Mouse (Mus musculus) cerebellum, postnatal 14 days (tissue): ENCODE measurements at regions not wholly inside any gene's neighbourhood (a gene's known extent, or its start where the extent isn't known, plus 50 kb on each side); places are given as distances from the start of the nearest gene placed in this dataset.
"Not testable (repeated sequence)": the region's sequence is repeated elsewhere in the genome, so short reads cannot be mapped to it uniquely, and the experiment has no call there.

Experiments
- DNase-seq, 2 experiments: peaks; one replicate each; pipeline ENCODE4 v3.0.0; 2021; ENCODE audit warnings: mixed read lengths in 2 of 2

DNA sequence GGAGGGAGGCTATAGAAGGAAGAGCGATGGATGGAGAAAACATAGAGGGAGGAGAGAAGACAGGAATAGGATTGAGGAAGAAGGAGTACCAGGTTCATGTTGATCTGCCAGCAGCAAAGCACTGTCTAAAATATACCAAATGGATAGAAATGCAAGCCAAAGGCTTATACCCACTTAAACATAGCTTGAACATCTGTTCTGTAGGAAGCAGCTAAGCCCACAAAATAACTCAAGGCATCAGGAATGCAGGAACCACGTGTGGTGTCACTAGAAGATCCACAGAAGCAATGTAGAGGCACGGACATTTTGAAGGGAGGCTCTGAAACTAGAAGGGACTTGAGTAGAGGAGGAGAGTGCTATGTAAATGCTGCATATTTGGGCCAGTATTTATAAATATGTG, 78.9 kb downstream of the Smgc start:
- DNase-seq = no peak

- DNase-seq = peak; percentile 10 to 21
These were observed 79.8 kb downstream of the Smgc start for GRCm38 (mm10) chr15:91917877-91918276.

DNA sequence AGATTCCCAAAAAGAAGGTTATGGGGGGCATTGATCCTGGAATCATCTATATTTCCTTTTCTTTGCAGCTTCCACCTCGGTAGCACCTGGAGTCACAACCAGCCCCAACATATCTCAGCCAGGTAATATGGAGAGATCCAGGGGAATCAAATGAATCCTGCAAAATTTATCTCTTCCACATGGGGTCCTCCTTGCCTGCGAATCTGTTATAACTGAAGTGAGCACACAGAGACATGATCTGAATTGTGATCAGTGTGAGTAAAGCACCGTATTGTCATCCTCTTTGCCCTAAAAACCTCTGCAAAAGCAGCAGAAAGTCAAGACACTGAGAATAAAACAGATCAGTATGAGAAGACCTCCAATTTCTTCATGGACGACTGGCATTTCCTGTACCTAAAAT, 86.5 kb downstream of the Smgc start:
- DNase-seq = no peak

DNA sequence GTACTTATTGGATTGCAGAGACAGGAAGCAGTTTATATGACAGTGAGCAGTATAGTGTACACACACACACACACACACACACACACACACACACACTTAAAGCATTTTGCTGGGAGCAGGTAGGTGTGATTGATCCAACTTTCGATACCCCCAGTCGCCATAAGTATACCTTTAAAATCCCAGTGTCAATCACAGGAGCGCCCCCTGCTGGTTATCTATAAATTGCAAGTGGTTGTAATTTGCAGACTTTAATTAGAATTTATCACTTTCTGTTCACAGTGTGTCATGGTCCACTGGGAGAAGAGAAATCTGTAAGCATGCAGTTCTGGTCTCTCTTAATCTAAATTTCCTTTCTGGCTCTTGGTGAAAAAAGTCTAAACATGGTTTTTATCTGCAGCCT, 89.4 kb downstream of the Smgc start:
- DNase-seq = peak in 1 of 2 experiments; percentile 16

- peak in 1 of 2 experiments; percentile 2 for DNase-seq
These were observed 90.4 kb downstream of the Smgc start for GRCm38 (mm10) chr15:91928511-91928910.

- DNase-seq = no peak
These were observed 93.7 kb upstream of the Cntn1 start for GRCm38 (mm10) chr15:91957273-91957672.

- DNase-seq = no peak
These were observed 85.8 kb upstream of the Cntn1 start for GRCm38 (mm10) chr15:91965172-91965571.

DNA sequence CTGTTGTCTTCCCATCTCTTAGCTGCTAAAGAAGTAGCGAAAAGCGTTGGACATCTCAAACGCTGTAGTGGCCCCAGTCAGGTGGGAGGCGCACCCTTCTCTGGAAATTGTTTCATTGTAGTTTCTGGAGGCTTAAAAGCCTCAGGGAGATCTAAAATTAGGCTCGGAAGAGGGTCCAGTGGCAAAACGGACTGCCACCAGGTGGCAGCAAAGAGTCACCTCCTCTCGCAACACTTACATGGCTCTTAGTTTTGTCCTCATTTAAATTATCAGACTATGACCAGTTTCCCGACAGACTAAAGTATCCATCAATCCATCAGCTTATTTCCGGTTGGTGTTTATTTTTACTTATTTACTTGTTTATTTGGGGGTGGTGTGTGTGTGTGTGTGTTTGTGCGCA, 81.6 kb upstream of the Cntn1 start:
- peak; percentile 87 to 88 for DNase-seq

- no peak for DNase-seq
These were observed 79.6 kb upstream of the Cntn1 start for GRCm38 (mm10) chr15:91971411-91971810.

DNA sequence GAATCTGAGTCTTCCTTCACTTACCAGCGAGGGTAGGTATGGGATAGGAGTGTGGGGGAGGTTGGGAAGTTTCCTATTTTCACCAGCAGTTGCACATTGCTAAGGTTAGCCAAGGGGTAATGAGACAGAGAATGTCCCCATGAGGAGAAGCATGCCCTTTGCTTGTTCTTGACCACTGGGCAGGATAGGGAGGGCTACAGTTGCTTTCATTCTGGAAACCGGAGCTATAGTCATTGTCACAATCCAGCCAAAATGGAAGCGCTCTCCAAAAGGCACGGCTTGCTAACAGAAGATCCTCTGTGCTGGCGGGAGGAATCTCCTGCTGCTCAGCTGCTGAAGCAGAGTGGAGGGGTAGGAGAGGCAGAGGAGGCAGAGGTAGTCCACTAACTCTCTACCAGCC, 79.1 kb upstream of the Cntn1 start:
- DNase-seq = no peak

DNA sequence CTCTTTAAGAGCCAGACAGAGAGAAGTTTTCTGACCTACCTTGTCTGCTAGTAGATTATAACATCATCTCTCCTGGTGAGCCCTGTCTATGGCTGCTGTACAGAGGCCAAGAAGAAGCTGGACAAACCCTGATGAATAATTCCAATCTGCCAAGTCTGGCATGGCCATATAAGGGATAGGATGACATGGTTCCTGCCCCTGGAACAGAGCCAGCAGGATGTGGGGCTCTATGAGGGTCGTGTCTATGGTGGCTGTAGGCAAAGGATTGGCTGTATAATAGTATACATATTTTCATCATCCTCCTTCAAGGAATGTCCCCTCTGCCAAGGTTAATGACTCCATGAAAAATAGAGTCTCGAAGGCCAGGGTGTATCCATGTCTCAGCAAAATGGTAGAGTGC, 75.4 kb upstream of the Cntn1 start:
- DNase-seq = peak; percentile 30 to 42

DNA sequence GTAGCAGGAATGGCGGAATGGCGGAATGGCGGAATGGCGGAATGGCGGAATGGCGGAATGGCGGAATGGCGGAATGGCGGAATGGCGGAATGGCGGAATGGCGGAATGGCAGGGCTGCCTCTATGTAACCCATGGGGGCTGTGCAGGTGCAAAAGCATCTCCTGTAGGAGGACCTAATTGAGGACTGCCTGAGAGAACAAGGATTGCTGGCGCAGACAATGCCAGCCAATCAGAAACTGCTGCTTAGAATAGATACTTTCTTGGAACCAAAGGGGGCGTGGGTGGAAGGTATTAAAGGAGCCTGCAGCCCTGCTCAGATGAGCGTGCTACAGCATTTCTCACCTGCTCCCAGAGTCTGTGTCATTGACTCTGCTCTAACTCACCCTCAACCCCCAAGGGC, 67.8 kb upstream of the Cntn1 start:
- DNase-seq = not testable (repeated sequence)

DNA sequence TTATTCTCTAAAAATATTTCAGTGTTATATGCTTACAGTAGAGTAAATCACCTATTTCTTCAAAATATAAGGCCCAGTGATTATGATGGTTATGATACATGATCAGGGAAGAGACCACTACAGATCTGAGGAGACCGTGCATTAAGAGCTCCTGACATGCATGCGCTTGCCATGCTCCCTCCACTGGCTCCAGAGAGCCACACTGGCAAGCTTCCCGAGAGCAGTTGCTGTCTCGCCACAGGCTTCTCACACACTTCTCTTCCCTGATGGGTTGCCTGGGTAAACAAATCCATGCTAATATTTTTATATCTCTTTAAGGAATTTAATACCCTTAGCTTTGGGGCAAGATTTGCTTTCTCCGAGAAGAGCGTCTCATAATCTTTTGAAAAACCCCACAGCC, 50.9 kb upstream of the Cntn1 start:
- DNase-seq = peak; percentile 88 to 90
